Mouse (Mus musculus): ENCODE data around the gene Haghl. TPM values are rescaled to one million over a fixed set of nuclear protein-coding genes. Genes with fewer than 3 reads are reported as not detected.
"Not testable (repeated sequence)": the region's sequence is repeated elsewhere in the genome, so short reads cannot be mapped to it uniquely, and the experiment has no call there.

Gene Haghl
- polyA plus RNA-seq, 1 experiment from 2014 or later: 121 TPM

- no peak overlapping the region for H3K27ac ChIP-seq (replicated peaks)
- no peaks in the 10 kb centered on the region for H3K27me3 ChIP-seq
- no peaks in the 10 kb centered on the region for H3K36me3 ChIP-seq
- no peaks in the 10 kb centered on the region for H3K9me3 ChIP-seq
- 86% methylated on average over 6 of the region's 6 CpGs for WGBS
- H3K4me1 ChIP-seq: peaks cover 6% of the 10 kb centered on the region; the same call in 1 of the 2 replicates
- H3K9ac ChIP-seq (replicated peaks): no peak overlapping the region
- ATAC-seq (replicated peaks): no peak
- no peak overlapping the region for H3K4me3 ChIP-seq
- H3K4me2 ChIP-seq (replicated peaks): no peak overlapping the region
Measured at GRCm38 (mm10) chr17:25749314-25749713, 36.2 kb downstream of the Haghl start.

GRCm38 (mm10) chr17:25748238-25748637 lies 37.2 kb downstream of the Haghl start:
- Histone ChIP-seq H3K36me3 (no peaks in the 10 kb centered on the region), H3K4me1 (peaks cover 6% of the 10 kb centered on the region; the same call in 1 of the 2 replicates), H3K4me3 (no peak overlapping the region), H3K9ac (replicated peaks) (no peak overlapping the region), H3K27me3 (no peaks in the 10 kb centered on the region), H3K4me2 (replicated peaks) (no peak overlapping the region), H3K27ac (replicated peaks) (no peak overlapping the region), H3K9me3 (no peaks in the 10 kb centered on the region)
- no peak for ATAC-seq (replicated peaks)
- 94% methylated on average over 4 of the region's 4 CpGs for WGBS

GRCm38 (mm10) chr17:25744311-25744710 lies 41.2 kb downstream of the Haghl start:
- Histone ChIP-seq H3K4me3 (no peak overlapping the region), H3K9me3 (no peaks in the 10 kb centered on the region), H3K9ac (replicated peaks) (no peak overlapping the region), H3K36me3 (no peaks in the 10 kb centered on the region), H3K27me3 (no peaks in the 10 kb centered on the region), H3K27ac (replicated peaks) (no peak overlapping the region), H3K4me2 (replicated peaks) (no peak overlapping the region), H3K4me1 (no peaks in the 10 kb centered on the region)
- ATAC-seq (replicated peaks): no peak
- WGBS: 78% methylated on average over 9 of the region's 10 CpGs

- 92% methylated on average over 9 of the region's 9 CpGs for WGBS
- Histone ChIP-seq H3K4me3 (no peak overlapping the region), H3K27ac (replicated peaks) (no peak overlapping the region), H3K9ac (replicated peaks) (no peak overlapping the region), H3K4me1 (no peaks in the 10 kb centered on the region), H3K27me3 (no peaks in the 10 kb centered on the region), H3K36me3 (no peaks in the 10 kb centered on the region), H3K9me3 (no peaks in the 10 kb centered on the region), H3K4me2 (replicated peaks) (no peak overlapping the region)
- ATAC-seq (replicated peaks): no peak
Measured at GRCm38 (mm10) chr17:25743831-25744230, 41.6 kb downstream of the Haghl start.

- not testable (repeated sequence) for H3K9me3 ChIP-seq; ATAC-seq (replicated peaks); H3K27ac ChIP-seq (replicated peaks); H3K9ac ChIP-seq (replicated peaks); H3K4me1 ChIP-seq; H3K27me3 ChIP-seq; H3K36me3 ChIP-seq; H3K4me2 ChIP-seq (replicated peaks); H3K4me3 ChIP-seq
- 71% methylated on average over 12 of the region's 12 CpGs for WGBS
Measured at GRCm38 (mm10) chr17:25741471-25741870, 44.0 kb downstream of the Haghl start.

- no peak overlapping the region for H3K27ac ChIP-seq (replicated peaks)
- no peak overlapping the region for H3K4me2 ChIP-seq (replicated peaks)
- 80% methylated on average over 7 of the region's 7 CpGs for whole genome bisulfite sequencing
- ATAC-seq (replicated peaks): no peak
- no peaks in the 10 kb centered on the region for H3K36me3 ChIP-seq
- no peak overlapping the region for H3K4me3 ChIP-seq
- no peak overlapping the region for H3K9ac ChIP-seq (replicated peaks)
- H3K27me3 ChIP-seq: no peaks in the 10 kb centered on the region
- H3K4me1 ChIP-seq: no peaks in the 10 kb centered on the region
- H3K9me3 ChIP-seq: no peaks in the 10 kb centered on the region
Measured at GRCm38 (mm10) chr17:25738861-25739260, 46.6 kb downstream of the Haghl start.

GRCm38 (mm10) chr17:25735745-25736144 lies 49.7 kb downstream of the Haghl start, which contains the start of gene Mslnl:
Gene Mslnl (plus strand): TSS chr17:25736042.
- WGBS: 84% methylated on average over 3 of the region's 3 CpGs
- Histone ChIP-seq H3K27me3 (no peaks in the 10 kb centered on the region), H3K9me3 (no peaks in the 10 kb centered on the region), H3K4me3 (no peak within 1 kb of the TSS), H3K9ac (replicated peaks) (no peak within 1 kb of the TSS), H3K4me2 (replicated peaks) (no peak within 1 kb of the TSS), H3K27ac (replicated peaks) (no peak within 1 kb of the TSS), H3K36me3 (no peaks in the 10 kb centered on the region), H3K4me1 (no peaks in the 10 kb centered on the region)
- no peak for ATAC-seq (replicated peaks)

- Histone ChIP-seq H3K9ac (replicated peaks) (no peak overlapping the region), H3K4me2 (replicated peaks) (no peak overlapping the region), H3K27me3 (no peaks in the 10 kb centered on the region), H3K9me3 (no peaks in the 10 kb centered on the region), H3K4me1 (no peaks in the 10 kb centered on the region), H3K4me3 (no peak overlapping the region), H3K36me3 (no peaks in the 10 kb centered on the region), H3K27ac (replicated peaks) (no peak overlapping the region)
- no peak for ATAC-seq (replicated peaks)
- 88% methylated on average over 5 of the region's 5 CpGs for WGBS
Measured at GRCm38 (mm10) chr17:25735246-25735645, 50.2 kb downstream of the Haghl start.

- Histone ChIP-seq H3K4me3 (no peak overlapping the region), H3K4me1 (peaks cover 12% of the 10 kb centered on the region), H3K27ac (replicated peaks) (no peak overlapping the region), H3K9me3 (no peaks in the 10 kb centered on the region), H3K9ac (replicated peaks) (no peak overlapping the region), H3K27me3 (no peaks in the 10 kb centered on the region), H3K36me3 (no peaks in the 10 kb centered on the region), H3K4me2 (replicated peaks) (no peak overlapping the region)
- ATAC-seq (replicated peaks): no peak
- WGBS: 14% methylated on average over 2 of the region's 2 CpGs
Measured at GRCm38 (mm10) chr17:25732082-25732481, 53.4 kb downstream of the Haghl start.

Small RNA genes lying within 50 kb of the gene (microRNA-seq; reads per million reads assigned to microRNA genes)
- not detected for gene Gm25083
- gene Mir3082: not detected
- gene Mir6966: not detected

Other genes starting within 250 kb of the Haghl start
- 24.0 and 26.9 TPM in 2 replicates for gene Sox8, start 215.0 kb downstream of the Haghl start, polyA plus RNA-seq (2015; fragmentation: Nextera tagmentation; extraction: Ambion mirVana)
- gene Lmf1, start 206.6 kb downstream of the Haghl start, polyA plus RNA-seq (2015; fragmentation: Nextera tagmentation; extraction: Ambion mirVana): 17.0 and 18.1 TPM in 2 replicates
- gene Gng13, start 68.5 kb downstream of the Haghl start, polyA plus RNA-seq (2015; fragmentation: Nextera tagmentation; extraction: Ambion mirVana): 1.6 and 1.7 TPM in 2 replicates
- gene Chtf18, start 58.3 kb downstream of the Haghl start, polyA plus RNA-seq (2015; fragmentation: Nextera tagmentation; extraction: Ambion mirVana): 14.5 and 14.8 TPM in 2 replicates
- 24.2 and 26.3 TPM in 2 replicates for gene Rpusd1, start 58.0 kb downstream of the Haghl start, polyA plus RNA-seq (2015; fragmentation: Nextera tagmentation; extraction: Ambion mirVana)
- not detected in 2 replicates for gene Mslnl, start 49.6 kb downstream of the Haghl start, polyA plus RNA-seq (2015; fragmentation: Nextera tagmentation; extraction: Ambion mirVana)
- gene Msln, start 31.3 kb downstream of the Haghl start, polyA plus RNA-seq (2015; fragmentation: Nextera tagmentation; extraction: Ambion mirVana): 0.31 and 0.72 TPM in 2 replicates
- 30.9 and 31.2 TPM in 2 replicates for gene Narfl, start 11.9 kb downstream of the Haghl start, polyA plus RNA-seq (2015; fragmentation: Nextera tagmentation; extraction: Ambion mirVana)
- 0.17 and 0.26 TPM in 2 replicates for gene Ccdc78, start 907 bp upstream of the Haghl start, polyA plus RNA-seq (2015; fragmentation: Nextera tagmentation; extraction: Ambion mirVana)
- gene Fam173a, start 7.2 kb upstream of the Haghl start, polyA plus RNA-seq (2015; fragmentation: Nextera tagmentation; extraction: Ambion mirVana): 71.4 and 84.2 TPM in 2 replicates
- not detected in 2 replicates for gene AC134908.4, start 10.0 kb upstream of the Haghl start, polyA plus RNA-seq (2015; fragmentation: Nextera tagmentation; extraction: Ambion mirVana)
- 31.4 and 37.3 TPM in 2 replicates for gene Metrn, start 11.5 kb upstream of the Haghl start, polyA plus RNA-seq (2015; fragmentation: Nextera tagmentation; extraction: Ambion mirVana)
- gene Fbxl16, start 23.4 kb upstream of the Haghl start, polyA plus RNA-seq (2015; fragmentation: Nextera tagmentation; extraction: Ambion mirVana): 33.2 and 35.3 TPM in 2 replicates
- 34.2 and 34.3 TPM in 2 replicates for gene Wdr24, start 38.0 kb upstream of the Haghl start, polyA plus RNA-seq (2015; fragmentation: Nextera tagmentation; extraction: Ambion mirVana)
- 65.9 and 67.0 TPM in 2 replicates for gene Jmjd8, start 43.2 kb upstream of the Haghl start, polyA plus RNA-seq (2015; fragmentation: Nextera tagmentation; extraction: Ambion mirVana)
- gene Stub1, start 47.7 kb upstream of the Haghl start, polyA plus RNA-seq (2015; fragmentation: Nextera tagmentation; extraction: Ambion mirVana): 308 and 313 TPM in 2 replicates
- gene Rhbdl1, start 51.6 kb upstream of the Haghl start, polyA plus RNA-seq (2015; fragmentation: Nextera tagmentation; extraction: Ambion mirVana): 29.1 and 30.8 TPM in 2 replicates
- gene Gm20683, start 56.1 kb upstream of the Haghl start, polyA plus RNA-seq (2015; fragmentation: Nextera tagmentation; extraction: Ambion mirVana): 8.3 and 10.1 TPM in 2 replicates
- 15.2 and 16.1 TPM in 2 replicates for gene Rhot2, start 59.2 kb upstream of the Haghl start, polyA plus RNA-seq (2015; fragmentation: Nextera tagmentation; extraction: Ambion mirVana)
- gene Wdr90, start 75.8 kb upstream of the Haghl start, polyA plus RNA-seq (2015; fragmentation: Nextera tagmentation; extraction: Ambion mirVana): 18.8 and 24.8 TPM in 2 replicates
- gene Mcrip2, start 83.1 kb upstream of the Haghl start, polyA plus RNA-seq (2015; fragmentation: Nextera tagmentation; extraction: Ambion mirVana): 14.4 and 16.7 TPM in 2 replicates
- 61.8 and 62.0 TPM in 2 replicates for gene Mettl26, start 89.4 kb upstream of the Haghl start, polyA plus RNA-seq (2015; fragmentation: Nextera tagmentation; extraction: Ambion mirVana)
- 0.55 and 0.60 TPM in 2 replicates for gene Wfikkn1, start 95.2 kb upstream of the Haghl start, polyA plus RNA-seq (2015; fragmentation: Nextera tagmentation; extraction: Ambion mirVana)
- gene Rab40c, start 134.1 kb upstream of the Haghl start, polyA plus RNA-seq (2015; fragmentation: Nextera tagmentation; extraction: Ambion mirVana): 50.8 and 52.6 TPM in 2 replicates
- gene Pigq, start 159.3 kb upstream of the Haghl start, polyA plus RNA-seq (2015; fragmentation: Nextera tagmentation; extraction: Ambion mirVana): 51.7 and 53.4 TPM in 2 replicates
- gene Nhlrc4, start 159.3 kb upstream of the Haghl start, polyA plus RNA-seq (2015; fragmentation: Nextera tagmentation; extraction: Ambion mirVana): not detected in 2 replicates
- gene A930017K11Rik, start 166.9 kb upstream of the Haghl start, polyA plus RNA-seq (2015; fragmentation: Nextera tagmentation; extraction: Ambion mirVana): 0.09 TPM in 1 of 2 replicates, not detected in the other
- 23.9 and 24.8 TPM in 2 replicates for gene Capn15, start 200.1 kb upstream of the Haghl start, polyA plus RNA-seq (2015; fragmentation: Nextera tagmentation; extraction: Ambion mirVana)